Mouse (Mus musculus): ENCODE measurements around the gene Zranb1. TPM values are rescaled to one million over a fixed set of nuclear protein-coding genes. Genes with fewer than 3 reads are reported as not detected.

Zranb1 gene
- polyA plus RNA-seq, 1 experiment from 2014 or later = 20.5 TPM

- Histone ChIP-seq H3K36me3 (no peaks in the 10 kb centered on the region), H3K4me3 (replicated peaks) (no peak overlapping the region), H3K9ac (replicated peaks) (no peak overlapping the region), H3K4me1 (replicated peaks) (peaks cover 19% of the 10 kb centered on the region), H3K27me3 (no peaks in the 10 kb centered on the region), H3K4me2 (replicated peaks) (no peak overlapping the region), H3K9me3 (no peaks in the 10 kb centered on the region), H3K27ac (no peak overlapping the region)
- no peak for ATAC-seq
- WGBS = 81% methylated on average over 1 of the region's 1 CpGs
Observed at GRCm38 (mm10) chr7:132933331-132933730, 2.4 kb downstream of the Zranb1 start.

DNA sequence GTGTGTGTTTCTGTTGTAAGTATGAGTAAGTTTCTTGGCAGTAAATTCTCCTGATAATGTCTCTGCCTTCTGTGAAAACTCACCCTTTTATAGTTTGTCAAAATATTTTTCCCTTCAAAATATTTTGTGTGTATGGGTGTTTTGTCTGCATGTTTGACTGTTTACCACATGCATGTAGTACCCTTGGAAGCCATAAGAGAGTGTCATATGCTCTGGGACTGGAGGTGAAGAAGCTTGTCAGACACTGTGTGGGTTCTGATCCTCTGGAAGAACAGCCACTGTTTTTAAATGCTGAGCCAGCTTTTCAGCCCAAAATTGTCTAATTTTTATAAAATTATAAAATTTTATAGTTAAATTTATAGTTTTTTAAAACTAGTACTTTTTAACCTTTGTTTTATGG, 3.8 kb downstream of the Zranb1 start:
- Histone ChIP-seq H3K27me3 (no peaks in the 10 kb centered on the region), H3K4me1 (replicated peaks) (peaks cover 19% of the 10 kb centered on the region), H3K9ac (replicated peaks) (no peak overlapping the region), H3K4me3 (replicated peaks) (no peak overlapping the region), H3K4me2 (replicated peaks) (no peak overlapping the region), H3K9me3 (no peaks in the 10 kb centered on the region), H3K27ac (no peak overlapping the region), H3K36me3 (no peaks in the 10 kb centered on the region)
- no peak for ATAC-seq

DNA sequence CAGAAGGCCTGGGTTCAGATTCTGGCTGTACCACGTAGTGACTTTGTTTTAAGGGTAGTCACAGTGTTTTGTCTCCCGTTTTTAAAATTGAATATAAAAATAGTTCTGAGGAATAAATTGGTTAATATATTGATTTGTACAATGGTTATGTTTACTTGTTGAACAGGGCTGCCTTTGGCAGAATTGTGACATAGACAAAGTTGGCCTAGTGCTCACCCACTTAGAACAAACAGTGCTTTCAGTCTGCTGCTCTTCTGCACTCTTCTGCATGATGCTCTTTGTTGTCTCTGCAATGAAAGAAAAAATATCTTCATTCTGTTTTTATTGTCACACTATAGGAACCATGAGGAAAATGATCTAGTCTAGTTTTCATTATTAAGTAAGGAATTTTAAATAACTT, 8.2 kb downstream of the Zranb1 start:
- H3K4me2 ChIP-seq (replicated peaks) = no peak overlapping the region
- 91% methylated on average over 2 of the region's 2 CpGs for WGBS
- no peak overlapping the region for H3K27ac ChIP-seq
- no peaks in the 10 kb centered on the region for H3K4me1 ChIP-seq (replicated peaks)
- no peak overlapping the region for H3K4me3 ChIP-seq (replicated peaks)
- no peaks in the 10 kb centered on the region for H3K9me3 ChIP-seq
- H3K36me3 ChIP-seq = no peaks in the 10 kb centered on the region
- no peak for ATAC-seq
- H3K9ac ChIP-seq (replicated peaks) = no peak overlapping the region
- H3K27me3 ChIP-seq = no peaks in the 10 kb centered on the region

GRCm38 (mm10) chr7:132940569-132940968, 9.6 kb downstream of the Zranb1 start:
- no peaks in the 10 kb centered on the region for H3K4me1 ChIP-seq (replicated peaks)
- no peaks in the 10 kb centered on the region for H3K36me3 ChIP-seq
- no peak overlapping the region for H3K27ac ChIP-seq
- H3K4me2 ChIP-seq (replicated peaks) = no peak overlapping the region
- no peaks in the 10 kb centered on the region for H3K9me3 ChIP-seq
- H3K4me3 ChIP-seq (replicated peaks) = no peak overlapping the region
- H3K9ac ChIP-seq (replicated peaks) = no peak overlapping the region
- no peaks in the 10 kb centered on the region for H3K27me3 ChIP-seq
- no peak for ATAC-seq
- WGBS = 92% methylated on average over 2 of the region's 2 CpGs

GRCm38 (mm10) chr7:132949968-132950367, 19.0 kb downstream of the Zranb1 start:
- no peaks in the 10 kb centered on the region for H3K4me1 ChIP-seq (replicated peaks)
- H3K4me2 ChIP-seq (replicated peaks) = no peak overlapping the region
- 89% methylated on average over 4 of the region's 4 CpGs for WGBS
- no peaks in the 10 kb centered on the region for H3K9me3 ChIP-seq
- no peak overlapping the region for H3K27ac ChIP-seq
- no peak overlapping the region for H3K9ac ChIP-seq (replicated peaks)
- no peaks in the 10 kb centered on the region for H3K27me3 ChIP-seq
- H3K36me3 ChIP-seq = no peaks in the 10 kb centered on the region
- no peak for ATAC-seq
- no peak overlapping the region for H3K4me3 ChIP-seq (replicated peaks)

- no peaks in the 10 kb centered on the region for H3K4me1 ChIP-seq (replicated peaks)
- no peak overlapping the region for H3K9ac ChIP-seq (replicated peaks)
- WGBS = 94% methylated on average over 3 of the region's 3 CpGs
- H3K4me2 ChIP-seq (replicated peaks) = no peak overlapping the region
- no peak for ATAC-seq
- H3K4me3 ChIP-seq (replicated peaks) = no peak overlapping the region
- no peak overlapping the region for H3K27ac ChIP-seq
- no peaks in the 10 kb centered on the region for H3K9me3 ChIP-seq
- H3K36me3 ChIP-seq = no peaks in the 10 kb centered on the region
- H3K27me3 ChIP-seq = no peaks in the 10 kb centered on the region
Observed at GRCm38 (mm10) chr7:132950613-132951012, 19.7 kb downstream of the Zranb1 start.

DNA sequence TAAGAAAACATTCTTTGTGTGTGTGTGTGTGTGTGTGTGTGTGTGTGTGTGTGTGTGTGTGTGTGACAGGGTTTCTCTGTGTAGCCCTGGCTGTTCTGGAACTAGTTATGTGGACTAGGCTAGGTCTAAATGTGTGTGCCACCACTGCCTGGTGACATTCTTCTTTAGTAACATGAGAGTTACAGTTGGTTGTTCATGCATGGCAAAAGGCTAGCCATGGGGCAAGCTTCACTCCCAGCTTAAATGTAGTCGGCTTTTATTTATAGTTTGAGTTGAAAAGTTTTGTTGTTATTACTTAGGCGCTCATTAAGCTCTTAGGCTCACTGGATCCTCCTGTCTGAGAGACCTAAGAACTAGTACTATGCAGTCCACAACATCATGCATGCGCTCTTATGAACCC, 33.5 kb downstream of the Zranb1 start:
- Histone ChIP-seq H3K9me3 (no peaks in the 10 kb centered on the region), H3K27me3 (no peaks in the 10 kb centered on the region), H3K4me2 (replicated peaks) (no peak overlapping the region), H3K9ac (replicated peaks) (no peak overlapping the region), H3K36me3 (peaks cover 8% of the 10 kb centered on the region; the same call in 1 of the 2 replicates), H3K4me3 (replicated peaks) (no peak overlapping the region), H3K4me1 (replicated peaks) (no peaks in the 10 kb centered on the region), H3K27ac (no peak overlapping the region)
- no peak for ATAC-seq
- 91% methylated on average over 3 of the region's 3 CpGs for WGBS

GRCm38 (mm10) chr7:132965707-132966106, 34.8 kb downstream of the Zranb1 start:
- WGBS = 86% methylated on average over 2 of the region's 2 CpGs
- no peak for ATAC-seq

DNA sequence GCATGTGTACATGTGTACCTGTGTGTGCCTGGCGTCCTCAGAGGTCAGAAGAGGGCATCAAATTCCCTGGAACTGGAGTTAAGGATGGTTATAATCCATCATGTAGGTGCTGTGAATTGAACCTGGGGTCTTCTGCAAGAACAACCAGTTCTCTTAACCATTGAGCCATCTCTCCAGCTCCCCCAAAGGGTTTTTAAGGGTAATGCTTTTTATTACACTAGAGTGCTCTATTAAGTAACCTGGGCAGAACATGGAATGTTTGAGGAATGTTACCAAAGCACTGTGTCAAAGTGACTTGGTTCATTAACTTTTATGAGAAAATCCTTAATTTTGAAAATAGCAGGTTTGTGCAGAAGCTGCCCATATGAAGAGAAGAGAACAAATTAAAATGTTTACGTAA, 41.1 kb downstream of the Zranb1 start:
- 95% methylated on average over 2 of the region's 2 CpGs for WGBS
- Histone ChIP-seq H3K9me3 (no peaks in the 10 kb centered on the region), H3K36me3 (peaks cover 13% of the 10 kb centered on the region), H3K27me3 (no peaks in the 10 kb centered on the region), H3K4me1 (replicated peaks) (peaks cover 7% of the 10 kb centered on the region; the same call in 1 of the 2 replicates), H3K9ac (replicated peaks) (no peak overlapping the region), H3K4me2 (replicated peaks) (no peak overlapping the region), H3K27ac (no peak overlapping the region), H3K4me3 (replicated peaks) (no peak overlapping the region)
- no peak for ATAC-seq

More at GRCm38 (mm10) chr7:132965707-132966106, 34.8 kb downstream of the Zranb1 start:
- Histone ChIP-seq H3K4me3 (replicated peaks) (no peak overlapping the region), H3K9ac (replicated peaks) (no peak overlapping the region), H3K27me3 (no peaks in the 10 kb centered on the region), H3K4me2 (replicated peaks) (no peak overlapping the region), H3K4me1 (replicated peaks) (no peaks in the 10 kb centered on the region), H3K27ac (no peak overlapping the region), H3K36me3 (peaks cover 8% of the 10 kb centered on the region; the same call in 1 of the 2 replicates), H3K9me3 (no peaks in the 10 kb centered on the region)

- no peak overlapping the region for H3K9ac ChIP-seq (replicated peaks)
- H3K4me3 ChIP-seq (replicated peaks) = no peak overlapping the region
- H3K4me1 ChIP-seq (replicated peaks) = peaks cover 7% of the 10 kb centered on the region; the same call in 1 of the 2 replicates
- no peak overlapping the region for H3K4me2 ChIP-seq (replicated peaks)
- no peak overlapping the region for H3K27ac ChIP-seq
- peaks cover 19% of the 10 kb centered on the region for H3K36me3 ChIP-seq
- H3K9me3 ChIP-seq = no peaks in the 10 kb centered on the region
- 66% methylated on average over 2 of the region's 2 CpGs for WGBS
- ATAC-seq = 0 out of 2 replicates have a peak, but pooled peaks have one; percentile 27
- H3K27me3 ChIP-seq = no peaks in the 10 kb centered on the region
Observed at GRCm38 (mm10) chr7:132976079-132976478, 45.1 kb downstream of the Zranb1 start.

DNA sequence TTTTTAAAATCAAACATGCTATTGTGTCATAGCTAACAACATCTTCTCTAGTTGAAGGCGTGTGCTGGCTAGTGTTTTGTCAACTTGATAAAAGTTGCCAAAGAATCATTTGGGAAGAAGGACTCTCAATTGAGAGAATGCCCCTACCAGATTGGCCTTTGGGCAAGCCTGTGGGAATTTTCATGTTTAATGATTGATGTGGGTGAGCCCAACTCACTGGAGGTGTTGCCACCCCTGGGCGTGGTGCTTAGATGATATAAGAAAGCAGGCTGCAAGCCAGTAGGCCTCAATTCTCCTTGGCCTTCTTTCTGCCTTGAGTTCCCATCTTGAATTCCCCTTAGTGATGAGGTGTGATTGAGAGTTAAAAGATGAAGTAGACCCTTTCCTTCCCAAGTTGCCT, 47.0 kb downstream of the Zranb1 start:
- H3K36me3 ChIP-seq = peaks cover 31% of the 10 kb centered on the region
- H3K9ac ChIP-seq (replicated peaks) = no peak overlapping the region
- H3K9me3 ChIP-seq = no peaks in the 10 kb centered on the region
- H3K4me1 ChIP-seq (replicated peaks) = peaks cover 7% of the 10 kb centered on the region; the same call in 1 of the 2 replicates
- WGBS = 95% methylated on average over 2 of the region's 2 CpGs
- H3K4me2 ChIP-seq (replicated peaks) = no peak overlapping the region
- H3K4me3 ChIP-seq (replicated peaks) = no peak overlapping the region
- no peak for ATAC-seq
- no peak overlapping the region for H3K27ac ChIP-seq
- H3K27me3 ChIP-seq = no peaks in the 10 kb centered on the region

GRCm38 (mm10) chr7:132982639-132983038, 51.7 kb downstream of the Zranb1 start:
- H3K4me1 ChIP-seq (replicated peaks) = no peaks in the 10 kb centered on the region
- ATAC-seq = no peak
- H3K9ac ChIP-seq (replicated peaks) = no peak overlapping the region
- no peak overlapping the region for H3K27ac ChIP-seq
- H3K9me3 ChIP-seq = no peaks in the 10 kb centered on the region
- H3K4me2 ChIP-seq (replicated peaks) = no peak overlapping the region
- H3K27me3 ChIP-seq = no peaks in the 10 kb centered on the region
- H3K4me3 ChIP-seq (replicated peaks) = no peak overlapping the region
- WGBS = 24% methylated on average over 3 of the region's 3 CpGs
- peaks cover 50% of the 10 kb centered on the region for H3K36me3 ChIP-seq

DNA sequence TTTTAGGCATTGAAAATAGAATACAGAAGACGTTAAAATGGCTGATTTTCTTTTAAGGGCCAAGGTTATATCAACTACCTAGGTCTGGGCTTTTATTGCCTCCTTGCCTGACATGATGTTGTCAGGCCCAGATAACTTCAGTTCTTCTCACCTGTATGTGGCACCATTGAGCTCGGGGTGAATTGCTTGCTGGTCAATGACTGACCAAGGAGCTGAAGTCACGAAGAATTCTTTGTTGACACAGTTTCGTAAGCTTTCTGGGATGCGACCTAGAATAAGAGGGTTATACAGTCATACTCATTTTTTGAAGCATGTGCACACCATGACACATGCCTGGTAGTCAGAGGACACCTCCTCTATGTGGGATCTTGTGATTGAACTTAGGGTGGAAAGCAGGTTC, 58.9 kb downstream of the Zranb1 start:
- Histone ChIP-seq H3K4me3 (replicated peaks) (no peak overlapping the region), H3K36me3 (peaks cover 64% of the 10 kb centered on the region), H3K9me3 (no peaks in the 10 kb centered on the region), H3K27ac (no peak overlapping the region), H3K27me3 (no peaks in the 10 kb centered on the region), H3K4me2 (replicated peaks) (no peak overlapping the region), H3K9ac (replicated peaks) (no peak overlapping the region), H3K4me1 (replicated peaks) (peaks cover 5% of the 10 kb centered on the region; the same call in 1 of the 2 replicates)
- no peak for ATAC-seq
- WGBS = 95% methylated on average over 5 of the region's 5 CpGs
